Mouse (Mus musculus): Measurements from ENCODE around the gene Alg3.

The Alg3 gene

GRCm38 (mm10) chr16:20611357-20612227, at the start of gene Alg3, which contains the start of the genes Eef1akmt4 and Gm49333:
TSS of gene Alg3 (minus strand) at chr16:20611735.
TSS of gene Eef1akmt4 (plus strand) at chr16:20611593.
TSS of gene Gm49333 (plus strand) at chr16:20611610.
- peak; percentile 93 for DNase-seq

- no peak for DNase-seq
Observed at GRCm38 (mm10) chr16:20657661-20658060, 46.1 kb upstream of the Alg3 start.

DNA sequence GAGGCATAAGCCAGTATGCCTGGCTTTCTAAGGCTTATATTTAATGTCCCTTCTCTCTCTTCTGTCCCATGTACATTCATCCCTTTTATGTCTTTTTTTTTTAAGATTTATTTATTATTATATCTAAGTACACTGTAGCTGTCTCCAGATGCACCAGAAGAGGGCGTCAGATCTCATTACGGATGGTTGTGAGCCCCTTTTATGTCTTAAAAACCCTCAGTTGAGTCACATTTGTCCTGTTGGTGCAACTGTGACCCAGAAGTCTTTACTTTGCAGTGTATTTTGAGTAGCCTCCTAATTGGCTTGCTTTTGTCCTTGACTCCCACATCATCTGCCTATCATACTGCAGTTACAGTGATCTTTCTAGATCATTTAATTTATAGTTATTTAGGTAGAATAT, 41.8 kb upstream of the Alg3 start:
- no peak for DNase-seq

DNA sequence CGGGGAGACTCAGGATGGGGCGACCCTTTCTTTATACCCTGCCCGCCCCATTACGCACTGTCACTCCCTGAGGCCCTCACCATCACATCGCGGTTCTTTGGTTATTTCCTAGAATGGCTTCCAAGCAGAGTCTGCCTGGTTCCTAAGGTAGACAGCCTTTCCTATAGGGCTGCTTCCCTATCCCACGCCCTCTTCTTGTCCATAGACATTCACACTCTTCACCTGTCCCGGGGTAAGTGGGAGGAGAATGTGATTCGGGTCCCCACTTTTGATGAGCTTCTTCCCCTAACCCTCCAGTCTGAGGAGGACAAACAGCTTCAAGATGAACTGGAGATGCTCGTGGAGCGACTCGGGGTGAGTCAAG, 40.4 kb upstream of the Alg3 start:
- DNase-seq, result no peak

GRCm38 (mm10) chr16:20651076-20651946, 39.8 kb upstream of the Alg3 start, which contains the start of gene Psmd2:
TSS of gene Psmd2 (plus strand) at chr16:20651652.
- DNase-seq, result peak; percentile 98

GRCm38 (mm10) chr16:20643911-20644310, 32.4 kb upstream of the Alg3 start:
- no peak for DNase-seq

GRCm38 (mm10) chr16:20642161-20642560, 30.6 kb upstream of the Alg3 start:
- DNase-seq, result peak; percentile 80

DNA sequence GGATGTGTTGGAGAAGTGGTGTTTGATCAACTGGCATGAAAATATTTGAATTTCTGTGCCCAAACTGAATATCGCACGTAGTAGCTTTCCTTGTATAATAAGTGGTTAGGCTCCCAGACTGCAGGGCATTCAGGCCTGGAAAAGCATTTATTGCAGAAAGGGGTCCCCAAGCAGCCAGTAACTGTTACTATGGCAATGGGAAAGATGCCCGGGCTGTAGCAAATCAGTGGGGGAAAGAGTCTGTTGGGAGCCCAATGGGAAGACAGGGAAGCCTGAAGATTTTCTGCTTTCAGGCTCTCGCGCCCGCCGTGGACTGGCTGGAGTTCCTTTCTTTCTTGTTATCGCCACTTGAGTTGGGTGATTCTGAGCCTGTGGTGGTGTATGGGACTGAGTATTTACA, 26.8 kb upstream of the Alg3 start:
- DNase-seq, result no peak

DNA sequence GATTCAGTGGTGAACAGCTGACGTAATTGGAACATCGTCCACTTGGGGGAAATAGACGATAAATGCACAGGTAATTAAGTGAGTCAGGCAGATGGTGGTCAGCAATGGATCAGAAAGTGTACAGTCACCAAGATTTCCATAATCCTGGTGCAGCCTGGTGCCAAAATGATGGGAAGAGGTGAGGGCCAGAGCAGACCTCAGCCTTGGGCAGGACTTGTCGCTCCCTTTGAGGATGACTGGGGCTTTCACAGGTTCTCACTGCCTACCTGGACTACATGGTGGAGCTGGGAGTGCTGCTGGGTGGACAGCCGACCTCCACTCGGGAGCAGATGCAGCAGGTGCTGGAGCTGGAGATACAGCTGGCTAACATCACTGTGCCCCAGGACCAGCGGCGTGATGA, 25.9 kb upstream of the Alg3 start:
- no peak for DNase-seq

DNA sequence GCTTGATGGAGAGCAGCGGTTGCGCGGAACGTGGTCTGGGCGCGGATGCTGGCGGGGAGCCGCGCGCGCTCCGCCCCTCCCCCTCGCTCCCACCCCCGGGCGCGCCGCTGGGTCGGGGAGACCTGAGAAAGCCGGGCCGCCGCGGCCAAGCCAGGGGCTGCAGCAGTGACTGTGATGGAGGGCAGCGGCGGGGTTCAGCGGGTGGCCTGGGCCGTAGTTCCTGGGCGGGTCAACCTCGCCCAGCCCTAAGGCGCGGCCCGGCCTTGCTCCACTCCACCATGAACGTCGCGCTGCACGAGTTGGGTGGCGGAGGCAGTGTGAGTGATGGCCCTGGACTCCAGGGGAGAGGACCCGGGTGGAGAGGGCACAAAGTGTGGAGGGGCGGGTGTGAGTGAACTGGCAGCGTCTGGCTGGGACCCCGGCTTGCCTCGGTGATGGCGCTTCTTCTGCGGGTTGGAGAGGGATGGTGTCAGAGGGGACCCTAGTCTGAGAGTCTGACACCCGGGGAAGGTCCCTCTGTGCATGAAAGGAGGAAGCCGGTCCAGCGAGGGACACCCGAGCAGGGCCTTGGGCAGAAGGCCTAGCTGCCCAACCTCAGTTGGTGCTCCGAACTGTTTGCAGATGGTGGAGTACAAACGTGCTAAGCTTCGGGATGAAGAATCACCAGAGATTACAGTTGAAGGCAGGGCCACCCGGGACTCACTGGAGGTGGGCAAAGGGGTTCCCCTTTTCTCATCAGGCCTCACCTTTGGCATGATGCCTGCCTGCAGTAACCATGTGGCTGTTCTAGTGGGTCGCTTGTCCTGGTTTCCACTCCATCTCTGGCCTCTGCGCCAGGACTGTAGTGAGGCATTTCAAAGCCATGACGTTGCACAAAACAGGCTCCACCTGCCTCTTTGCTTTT, 18.4 kb upstream of the Alg3 start, which contains the start of gene Ece2:
Gene Ece2, plus strand, starts transcription at position 98 of the 904 bp plus-strand sequence.
- no peak for DNase-seq

GRCm38 (mm10) chr16:20628871-20629391, 17.4 kb upstream of the Alg3 start:
- no peak for DNase-seq

GRCm38 (mm10) chr16:20623211-20623610, 11.7 kb upstream of the Alg3 start:
- DNase-seq, result no peak

- DNase-seq, result peak; percentile 36
Observed at GRCm38 (mm10) chr16:20621991-20622685, 10.6 kb upstream of the Alg3 start.

DNA sequence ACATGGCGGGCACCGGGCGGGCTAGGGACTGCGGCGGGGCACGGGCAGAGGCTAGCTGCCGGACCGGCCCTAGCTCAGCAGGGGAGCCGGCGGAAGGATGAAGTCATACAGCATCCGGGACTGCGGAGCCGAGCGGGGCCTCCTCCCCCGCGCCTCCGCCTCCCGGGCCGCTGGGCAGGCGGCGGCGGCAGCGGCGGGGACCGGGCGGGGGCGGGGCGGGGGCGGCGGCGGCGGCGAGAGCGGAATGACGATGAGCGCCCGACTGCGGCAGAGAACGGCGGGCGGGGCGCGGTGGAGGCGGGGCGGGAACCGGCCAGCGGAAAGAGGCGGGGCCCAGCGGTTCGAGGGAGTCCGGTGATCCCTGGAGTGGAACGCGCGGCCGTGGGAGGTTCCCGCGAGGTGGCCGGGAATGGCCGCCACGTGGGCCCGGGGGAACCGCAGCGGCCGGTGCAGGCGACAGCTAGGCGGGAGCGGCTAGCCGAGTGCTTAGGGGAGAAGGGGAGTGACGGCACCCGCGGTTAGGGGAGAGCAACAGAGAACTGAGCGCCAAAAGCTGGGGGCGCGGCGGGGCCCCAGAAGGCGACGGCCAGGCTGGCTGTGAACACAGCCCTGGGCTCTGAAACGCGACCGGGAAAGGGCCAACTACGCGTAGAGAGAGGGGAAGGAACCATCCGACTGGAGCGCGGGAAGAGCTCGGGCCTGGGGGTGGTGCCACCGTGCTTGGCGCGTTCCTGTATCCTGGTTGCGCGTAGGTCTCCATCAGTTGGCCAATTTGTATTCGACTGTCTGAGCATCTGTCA, 9.9 kb upstream of the Alg3 start, which contains the start of gene Camk2n2:
Gene Camk2n2, minus strand, starts transcription at position 97 of the 800 bp plus-strand sequence.
- peak; percentile 81 for DNase-seq

DNA sequence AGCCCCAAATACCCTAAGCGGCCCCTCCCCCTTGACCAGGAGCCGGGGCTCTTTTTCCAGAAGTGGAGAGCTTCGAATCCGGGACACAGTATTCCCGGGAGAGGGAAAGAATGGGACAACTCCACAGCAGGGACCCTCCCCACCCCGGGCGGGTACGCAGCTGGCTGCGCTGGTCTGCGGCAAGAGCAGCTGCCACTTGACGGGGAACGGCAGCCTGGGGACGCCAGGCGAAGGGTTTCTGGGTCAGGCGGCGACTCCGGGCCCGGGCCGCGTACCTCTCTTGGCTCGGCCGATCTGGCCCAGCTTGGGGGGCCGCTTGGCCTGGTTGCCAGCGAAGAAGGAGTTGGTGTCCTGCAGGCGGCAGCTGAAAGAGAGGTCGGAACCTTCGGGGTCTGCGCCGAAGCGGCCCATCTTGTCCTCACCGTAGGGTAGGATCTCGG, 9.2 kb upstream of the Alg3 start:
- no peak for DNase-seq

GRCm38 (mm10) chr16:20620399-20620735, 8.8 kb upstream of the Alg3 start:
- no peak for DNase-seq

- peak; percentile 47 for DNase-seq
Observed at GRCm38 (mm10) chr16:20619541-20620398, 8.2 kb upstream of the Alg3 start.

DNA sequence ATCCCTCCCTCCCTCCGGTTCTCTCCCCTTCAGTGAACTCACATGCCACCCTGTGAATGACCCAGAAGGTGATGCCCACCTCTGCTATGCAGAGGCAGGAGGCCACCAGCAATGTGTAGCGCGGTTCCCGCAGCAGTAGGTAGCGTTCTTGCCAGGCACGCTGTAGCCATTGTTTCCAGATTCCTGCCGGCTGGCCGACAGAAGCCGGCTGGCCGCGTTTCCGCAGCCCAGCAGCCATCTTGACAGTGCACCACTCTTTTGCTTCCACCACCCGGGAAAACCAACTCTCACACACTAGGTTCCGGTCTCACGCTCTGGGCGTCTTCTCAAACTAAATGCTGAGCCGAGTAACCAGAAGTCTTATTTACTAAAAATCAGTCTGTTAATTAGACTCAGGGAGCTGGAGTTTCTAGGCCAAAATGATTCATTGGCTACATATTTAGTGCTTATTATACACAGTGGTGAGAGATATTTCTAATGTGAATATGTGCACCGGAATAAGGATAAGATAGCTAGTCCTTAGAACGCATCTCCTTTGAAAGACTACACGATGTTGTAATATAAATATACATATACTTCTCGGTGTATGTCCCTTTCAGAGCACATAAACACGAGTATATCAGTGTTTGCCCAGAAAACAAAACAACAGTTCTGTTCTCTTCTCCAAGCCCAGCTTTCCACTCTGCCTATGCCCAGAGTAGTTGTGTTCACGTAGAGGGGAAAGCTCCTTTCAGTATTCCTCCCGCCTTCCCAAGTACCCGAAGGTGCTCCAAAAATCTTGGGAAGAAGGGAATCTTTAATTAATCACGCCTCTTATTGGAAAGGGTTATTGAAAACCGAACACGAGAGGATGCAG, 806 bp downstream of the Alg3 start:
- peak; percentile 82 for DNase-seq

- no peak for DNase-seq
Observed at GRCm38 (mm10) chr16:20604705-20605104, 6.8 kb downstream of the Alg3 start.
